Mouse (Mus musculus) heart, postnatal 0 days (tissue): ENCODE measurements around the gene Cic.

Source experiments
- CTCF ChIP-seq: IDR thresholded peaks from 2 replicates; pipeline ENCODE4 v1.5.1; 2016; ENCODE audit warnings: antibody characterized with exemption, control low read depth, low read depth
- EP300 ChIP-seq: IDR thresholded peaks from 2 replicates; pipeline ENCODE4 v1.6.1; 2016; ENCODE audit warnings: antibody characterized with exemption, low read depth

DNA sequence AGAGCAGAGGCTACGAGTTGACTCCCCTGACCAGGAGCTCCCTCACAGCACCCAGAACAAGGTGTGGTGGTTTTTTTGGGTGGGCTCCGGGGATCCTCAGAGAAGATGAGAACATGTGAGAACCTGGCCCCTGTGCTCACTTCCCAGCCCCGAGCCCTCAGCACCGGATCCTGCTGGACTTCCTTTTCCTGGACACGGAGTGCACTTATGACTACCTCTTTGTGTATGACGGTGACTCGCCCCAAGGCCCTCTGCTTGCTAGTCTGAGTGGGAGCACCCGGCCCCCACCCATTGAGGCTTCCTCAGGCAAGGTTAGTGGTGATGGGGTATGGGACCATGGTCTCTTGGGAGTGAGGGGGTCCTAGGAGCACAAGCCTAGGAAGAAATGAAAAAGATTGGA, 58.7 kb downstream of the Cic start:
- TF ChIP-seq EP300 (no peak), CTCF (no peak)
